Mouse (Mus musculus) heart, adult 9 months (tissue): Measurements from ENCODE around the gene Rcn3.

Experiments used
- DNase-seq, 2 experiments: peaks; one replicate each; pipeline ENCODE4 v3.0.0; 2022; ENCODE audit warnings: low spot score in 2 of 2

Gene Rcn3

DNA sequence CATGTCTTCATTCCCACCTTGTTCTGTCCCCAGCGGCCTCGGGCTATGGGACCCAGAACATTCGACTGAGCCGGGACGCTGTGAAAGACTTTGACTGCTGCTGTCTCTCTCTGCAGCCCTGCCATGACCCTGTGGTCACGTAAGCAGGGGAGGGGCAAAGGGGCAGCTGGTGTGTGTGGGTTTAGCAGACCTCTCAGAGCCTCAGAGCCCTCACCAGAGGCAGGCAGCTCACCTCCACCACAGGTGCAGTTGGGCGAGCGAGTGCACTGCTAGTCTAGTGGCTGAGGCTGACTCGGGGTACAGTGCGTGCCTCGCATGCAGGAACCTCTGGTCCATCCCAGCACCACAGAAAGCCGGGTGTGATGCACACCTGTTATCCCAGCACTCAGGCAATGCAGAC is 18.1 kb downstream of the Rcn3 start:
- no peak for DNase-seq

DNA sequence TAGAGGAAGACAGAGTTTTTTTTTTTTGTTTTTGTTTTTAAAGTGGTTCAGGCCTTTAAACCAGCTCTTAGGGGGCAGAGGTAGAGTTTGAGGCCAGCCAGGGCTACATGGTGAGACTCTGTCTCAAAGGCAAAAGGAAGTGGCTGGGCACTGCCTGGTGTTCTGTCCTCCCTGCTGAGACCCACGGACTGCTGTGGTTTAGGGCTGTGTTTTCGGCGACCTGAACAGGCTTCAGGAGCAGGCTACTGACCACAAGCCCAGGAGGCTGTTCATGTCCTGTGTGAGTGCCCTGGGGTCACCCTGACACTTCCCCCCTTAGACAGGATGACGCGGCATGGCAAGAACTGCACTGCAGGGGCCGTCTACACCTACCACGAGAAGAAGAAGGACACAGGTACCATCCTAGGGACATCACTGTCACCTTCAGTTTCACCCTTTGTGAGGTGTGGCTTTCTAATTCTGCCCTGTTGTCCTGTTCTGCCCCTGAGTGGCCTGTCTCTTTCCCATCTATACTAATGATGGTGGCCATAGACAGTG is 18.8 kb downstream of the Rcn3 start:
- no peak for DNase-seq

DNA sequence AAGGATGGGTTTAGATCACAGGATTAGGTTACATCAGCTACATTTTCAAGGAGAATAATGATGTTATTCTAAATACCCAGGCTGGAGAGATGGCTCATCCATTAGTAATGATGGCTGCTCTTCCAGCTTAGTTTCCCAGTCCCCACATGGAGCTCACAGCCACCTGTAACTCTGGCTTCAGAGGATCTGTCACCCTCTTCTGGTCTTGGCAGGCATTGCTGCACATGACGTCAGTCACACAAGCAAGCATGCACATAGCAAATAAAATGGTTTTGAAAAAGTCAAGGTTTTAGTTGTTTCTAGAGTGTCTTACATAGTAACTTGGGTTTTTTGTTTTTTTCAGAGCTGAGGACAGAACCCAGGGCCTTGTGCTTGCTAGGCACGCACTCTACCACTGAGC is 19.8 kb downstream of the Rcn3 start:
- no peak for DNase-seq

DNA sequence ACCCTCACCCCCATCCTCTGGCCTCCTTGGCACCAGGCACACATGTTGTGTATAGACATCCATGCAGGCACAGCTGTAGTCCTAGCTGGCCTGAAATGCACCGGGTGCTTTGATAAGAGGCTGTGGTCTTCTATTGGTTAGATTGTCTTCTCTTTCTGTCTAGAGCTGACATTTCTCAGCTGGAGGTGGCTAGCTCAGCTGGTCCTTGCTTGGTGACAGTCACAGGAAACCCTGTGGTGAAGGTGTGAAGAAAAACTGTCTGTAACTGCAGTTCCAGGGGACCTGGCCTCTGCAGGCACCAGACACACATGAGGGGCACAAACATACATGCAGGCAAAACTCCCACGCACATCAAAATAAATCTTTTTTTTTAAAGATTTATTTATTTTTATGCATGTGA is 22.4 kb downstream of the Rcn3 start:
- DNase-seq, result no peak

DNA sequence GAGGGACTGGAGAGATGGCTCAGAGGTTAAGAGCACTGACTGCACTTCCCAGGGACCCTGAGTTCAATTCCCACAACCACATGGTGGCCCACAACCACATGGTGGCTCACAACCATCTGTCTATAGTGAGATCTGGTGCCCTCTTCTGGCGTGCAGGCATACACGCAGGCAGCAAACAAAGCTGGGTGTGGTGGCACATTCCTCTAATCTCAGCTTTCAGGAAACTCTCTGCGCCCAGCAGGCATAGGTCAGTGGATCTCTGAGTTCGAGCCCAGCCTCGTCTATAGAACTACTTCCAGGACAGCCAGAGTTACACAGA is 24.1 kb downstream of the Rcn3 start:
- peak in 1 of 2 experiments; percentile 46 for DNase-seq

DNA sequence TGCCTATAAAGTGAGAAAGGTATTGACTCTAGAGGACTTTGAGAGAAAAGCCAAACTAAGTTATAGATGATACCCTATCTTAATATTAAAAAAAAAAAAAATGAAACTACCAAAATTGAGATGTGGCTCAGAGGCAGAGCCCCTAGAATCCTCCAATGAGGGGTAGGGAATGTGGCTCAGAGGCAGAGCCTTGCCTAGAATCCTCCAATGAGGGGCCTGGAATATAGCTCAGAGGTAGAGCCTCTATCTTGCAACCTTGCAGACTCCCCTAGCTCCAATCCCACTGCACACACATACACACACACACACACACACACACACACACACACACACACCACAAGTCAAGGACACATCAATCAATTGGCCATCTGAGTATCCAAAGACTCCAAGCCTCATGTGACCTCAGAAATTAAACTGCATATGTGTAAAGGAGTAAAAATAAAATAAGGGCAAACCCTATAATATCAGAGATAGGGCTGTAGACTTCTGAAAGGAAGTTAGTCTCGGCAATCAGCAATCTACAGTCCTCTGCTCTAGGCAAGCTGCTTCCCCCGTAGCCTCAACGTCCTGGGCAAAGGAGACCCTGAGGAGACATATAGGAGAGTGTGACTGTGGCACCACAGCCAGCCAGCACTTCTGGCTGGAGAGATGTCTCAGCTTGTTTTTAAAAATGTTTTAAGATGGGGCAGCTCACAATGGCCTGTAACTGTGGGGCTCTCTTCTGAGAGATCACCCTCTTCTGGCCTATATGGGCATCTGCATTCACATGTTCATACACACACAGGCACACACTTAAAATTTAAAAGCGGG is 24.6 kb downstream of the Rcn3 start:
- DNase-seq, result no peak

DNA sequence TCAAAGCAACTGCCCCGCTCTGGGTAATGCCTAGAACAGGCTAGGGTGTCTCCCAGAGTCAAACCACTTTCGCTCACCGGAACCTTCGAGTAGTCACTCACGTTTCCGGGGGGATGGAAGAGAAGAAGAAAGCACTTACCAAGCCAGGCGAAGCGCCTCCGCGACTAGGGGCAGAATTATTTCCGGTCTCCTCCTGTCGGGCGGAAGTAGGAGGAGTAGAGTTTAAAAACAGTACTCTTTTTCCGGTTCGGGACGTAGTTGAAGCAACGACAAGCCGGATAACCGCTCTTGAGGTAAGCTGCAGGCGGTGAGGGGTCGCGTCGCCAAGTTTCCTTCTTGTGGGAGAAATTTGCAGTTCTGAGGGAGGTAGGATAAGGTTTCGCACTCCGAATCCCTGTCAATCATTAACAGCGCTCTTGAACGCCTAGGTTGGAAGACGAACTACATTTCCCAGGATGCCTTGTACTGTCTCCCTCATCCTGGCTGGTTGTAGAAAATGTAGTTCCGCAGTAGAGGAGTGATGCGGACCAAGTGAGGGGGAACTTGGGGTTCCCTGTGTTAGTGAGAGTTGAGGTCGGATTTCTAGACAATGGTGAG is 29.7 kb downstream of the Rcn3 start, which contains the start of the genes Nosip and Prrg2:
Gene Nosip, plus strand, starts transcription at position 191 of the 597 bp plus-strand sequence.
Gene Prrg2, minus strand, starts transcription at position 439 of the 597 bp plus-strand sequence.
- peak; percentile 93 to 96 for DNase-seq

DNA sequence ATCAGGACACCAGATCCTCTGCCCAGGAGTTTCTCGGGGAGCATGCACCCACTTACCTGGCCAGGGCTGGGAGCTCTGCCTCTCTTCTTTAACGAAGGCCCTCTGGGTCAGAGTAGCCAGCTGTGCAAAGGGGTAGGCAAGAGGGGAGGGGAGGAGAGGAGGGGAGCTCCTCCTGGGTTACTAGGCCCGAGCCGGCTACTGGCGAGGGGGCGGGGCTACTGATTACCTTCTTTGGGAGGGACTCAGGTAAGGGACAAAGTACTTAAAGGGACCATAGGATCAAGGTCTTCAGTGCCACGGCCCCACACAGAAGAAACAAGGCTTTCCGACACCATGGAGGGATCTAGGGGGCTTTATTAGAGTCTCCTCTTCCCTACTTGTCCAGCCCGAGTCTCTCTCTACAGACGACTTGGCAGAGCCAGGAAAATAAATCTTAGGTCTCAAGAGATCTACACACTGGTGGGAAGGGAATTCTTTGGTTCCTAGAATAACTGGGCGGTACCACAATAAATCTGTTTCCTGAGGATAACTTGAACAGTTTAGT is 30.4 kb downstream of the Rcn3 start:
- DNase-seq, result no peak

DNA sequence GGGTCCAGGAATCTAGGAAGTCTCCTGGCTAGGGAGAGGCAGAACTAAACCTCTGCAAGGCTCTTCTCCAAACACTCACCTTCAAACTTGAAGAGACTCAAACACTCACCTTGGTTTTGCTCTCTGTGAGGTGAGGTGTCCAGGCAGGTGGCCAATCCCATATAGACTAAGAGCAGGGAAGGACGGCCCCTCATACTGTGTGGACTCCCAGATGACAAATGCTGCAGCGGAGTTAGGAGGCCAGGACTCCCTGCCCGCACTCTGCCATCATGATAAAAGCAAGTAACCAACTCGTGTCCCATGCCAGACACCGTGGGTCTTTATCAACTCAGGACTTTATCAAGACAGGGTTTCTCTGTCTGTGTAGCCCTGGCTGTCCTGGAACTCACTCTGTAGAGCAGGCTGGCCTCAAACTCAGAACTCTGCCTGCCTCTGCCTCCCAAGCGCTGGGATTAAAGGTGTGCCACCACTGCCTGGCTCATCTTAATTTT is 31.3 kb downstream of the Rcn3 start:
- DNase-seq, result no peak

DNA sequence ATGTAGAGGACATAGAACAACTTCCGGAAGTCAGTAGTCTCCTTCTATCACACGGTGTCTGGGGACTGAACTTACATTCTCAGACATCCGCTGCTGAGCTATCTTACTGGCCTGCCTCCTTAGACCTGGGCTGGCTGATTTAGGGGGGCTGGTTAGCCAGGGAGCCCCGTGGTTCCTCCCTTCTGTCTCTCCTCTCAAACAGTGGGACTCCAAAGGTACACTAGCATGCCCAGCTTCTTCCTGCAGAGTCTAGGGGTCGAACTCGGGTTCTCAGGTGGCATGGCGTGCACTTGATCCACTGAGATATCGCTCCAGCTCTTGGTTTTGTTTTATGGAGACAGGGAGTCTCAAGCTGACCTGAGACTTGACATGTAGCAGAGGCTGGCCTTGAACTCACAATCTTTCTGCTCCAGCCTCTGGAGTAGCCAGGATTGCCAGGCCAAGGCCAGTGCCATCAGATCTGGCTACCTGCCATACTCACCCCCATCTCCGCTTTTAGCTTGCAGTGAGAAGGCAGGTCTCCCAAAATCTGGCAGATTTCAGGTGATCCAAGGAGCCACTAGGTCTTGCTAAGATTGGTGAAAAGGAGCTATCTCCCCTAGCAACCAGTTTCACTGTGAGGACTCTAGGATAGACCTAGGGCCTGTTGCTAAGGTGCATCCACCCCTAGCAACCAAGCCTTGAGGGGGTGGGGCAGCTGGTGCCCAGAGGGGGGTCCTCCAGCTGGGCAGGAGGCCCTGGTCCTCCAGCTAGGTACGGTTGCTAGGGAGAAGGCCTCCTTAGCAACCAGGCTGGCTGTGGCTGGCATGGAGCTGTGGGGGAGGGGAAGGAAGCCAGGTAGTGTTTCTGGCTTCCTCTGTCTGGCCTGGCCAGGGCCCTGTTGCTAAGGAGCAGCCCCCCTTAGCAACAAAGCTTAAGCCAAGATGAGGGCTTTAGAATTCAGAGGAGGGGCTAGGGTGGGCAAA is 33.1 kb downstream of the Rcn3 start:
- DNase-seq, result no peak

DNA sequence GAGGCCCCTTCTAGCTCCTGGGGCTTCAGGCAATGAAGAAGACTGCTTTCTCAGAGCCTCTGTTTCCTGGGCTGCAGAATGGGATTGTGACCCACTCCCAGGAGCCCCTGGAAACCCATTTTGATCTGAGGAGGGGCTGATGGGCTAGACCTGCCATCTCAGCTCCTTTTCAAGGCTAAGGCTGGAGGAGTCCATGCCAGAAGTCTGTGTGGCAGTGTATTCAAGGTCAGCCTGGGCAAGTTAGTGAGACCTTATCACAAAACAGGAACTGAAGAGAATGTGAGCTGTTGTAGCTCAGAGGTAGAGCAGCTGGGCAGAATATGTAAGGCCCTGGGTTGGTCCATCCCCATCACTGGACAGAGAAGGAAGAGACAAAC is 35.1 kb downstream of the Rcn3 start:
- no peak for DNase-seq

DNA sequence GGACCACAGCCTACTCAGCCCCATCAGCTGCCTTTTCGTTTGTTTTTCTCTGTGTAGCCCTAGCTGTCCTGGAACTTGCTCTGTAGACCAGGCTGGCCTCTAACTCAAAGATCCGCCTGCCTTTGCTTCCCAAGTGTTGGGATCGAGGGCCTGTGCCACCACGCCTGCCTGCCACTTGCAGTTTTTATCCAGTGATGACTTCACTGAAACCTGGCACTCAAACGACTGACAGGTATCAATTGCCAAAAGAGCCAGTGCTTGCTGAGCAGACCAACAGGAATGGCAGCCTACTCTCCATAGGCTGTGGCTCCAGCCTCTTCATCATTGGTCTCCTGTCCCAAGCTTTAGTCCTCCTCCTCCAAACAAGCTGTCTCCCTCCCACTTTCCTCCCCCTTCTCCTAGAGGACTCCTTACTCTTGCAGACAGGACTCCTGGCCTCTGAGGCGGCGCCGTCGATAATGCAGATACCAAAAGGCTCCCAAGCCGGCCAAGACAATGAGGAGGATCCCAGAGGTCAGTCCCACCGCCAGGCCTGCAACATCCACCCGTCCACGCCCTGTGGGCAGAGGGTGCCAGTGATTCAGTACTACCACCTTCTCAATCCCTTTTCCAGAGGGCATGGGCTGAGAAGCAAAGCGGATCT is 35.6 kb downstream of the Rcn3 start:
- no peak for DNase-seq

DNA sequence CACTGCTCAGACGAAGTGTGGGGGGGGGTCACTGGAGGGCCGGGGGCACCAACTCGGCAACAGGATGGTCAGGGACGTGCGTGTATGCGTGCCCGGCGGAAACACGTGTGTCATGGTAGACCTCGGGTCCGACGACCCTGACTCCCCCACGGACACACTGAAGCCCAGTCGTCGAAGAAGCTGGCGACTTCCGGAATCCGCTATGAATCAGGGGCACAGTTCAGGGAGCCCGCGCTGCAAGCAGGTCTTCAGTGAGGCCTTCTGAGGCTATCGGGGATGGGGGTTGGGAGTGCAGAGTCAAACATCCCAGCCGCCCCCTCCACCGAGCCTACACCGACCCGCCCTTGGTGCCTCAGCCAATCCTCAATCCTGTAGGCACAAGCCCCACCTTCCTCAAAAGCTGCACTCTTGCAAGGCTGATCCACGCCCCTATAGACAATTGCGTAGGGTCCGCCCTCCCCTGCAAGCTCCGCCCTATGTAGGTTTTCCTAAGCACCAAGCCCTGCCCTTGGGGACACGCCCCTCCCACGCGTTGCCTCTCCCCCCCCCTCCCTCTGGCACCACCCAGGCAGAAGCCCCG is 38.0 kb downstream of the Rcn3 start:
- peak; percentile 97 for DNase-seq

DNA sequence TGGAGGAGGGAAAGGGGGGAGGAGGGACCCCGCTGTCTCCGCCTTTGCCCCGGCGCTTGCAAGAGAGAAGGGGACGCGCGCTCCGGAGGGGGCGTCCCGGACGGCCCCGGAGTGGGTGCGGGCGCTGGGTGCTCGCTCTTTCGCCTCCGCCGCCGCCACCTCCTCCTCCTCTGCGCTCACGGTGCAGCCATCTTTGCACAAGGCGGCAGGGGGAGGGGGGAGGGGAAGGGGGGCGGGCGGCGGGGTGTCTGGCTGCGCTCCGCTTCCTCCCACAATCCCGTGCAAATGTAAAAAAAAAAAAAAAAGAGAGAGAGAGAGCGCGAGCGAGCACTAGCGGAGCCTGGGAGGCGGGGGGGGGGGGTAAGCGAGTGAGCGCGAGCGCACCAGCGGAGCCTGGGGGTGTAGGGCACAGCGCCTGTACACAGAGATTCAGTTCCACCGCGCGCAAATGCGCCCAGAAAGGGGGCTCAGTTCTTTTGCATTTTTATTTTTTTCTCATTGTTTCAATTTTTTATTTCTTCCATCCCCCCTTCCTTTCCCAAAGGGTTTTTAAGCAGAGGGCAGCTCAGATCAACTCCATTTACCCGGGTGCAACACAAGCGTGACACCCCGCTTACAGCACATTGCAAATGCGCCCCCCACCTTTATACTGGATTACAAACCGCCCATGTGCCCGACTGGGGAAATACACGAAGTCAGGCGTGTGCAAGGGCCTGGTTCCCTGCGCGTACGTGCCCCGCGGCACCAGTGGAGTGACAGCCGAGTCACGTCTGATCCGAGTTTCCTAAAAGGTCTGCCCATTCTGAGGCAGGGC is 38.7 kb downstream of the Rcn3 start:
- peak; percentile 83 for DNase-seq

DNA sequence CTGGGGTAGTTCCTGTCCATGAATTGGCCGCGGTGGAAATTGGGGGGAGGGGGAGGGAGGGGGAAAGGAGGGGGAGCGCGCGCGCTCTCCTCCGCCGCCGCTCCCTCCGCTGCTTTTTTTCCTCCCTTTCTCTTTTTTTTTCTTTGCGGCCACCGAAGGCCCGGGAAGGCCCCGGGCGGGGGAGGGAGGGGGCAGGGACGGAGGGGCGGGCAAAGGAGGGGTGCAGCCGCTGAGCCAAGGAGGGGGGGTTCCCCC is 39.2 kb downstream of the Rcn3 start, which contains the start of gene Prr12:
Gene Prr12, minus strand, starts transcription at position 20 of the 255 bp plus-strand sequence.
- no peak for DNase-seq

DNA sequence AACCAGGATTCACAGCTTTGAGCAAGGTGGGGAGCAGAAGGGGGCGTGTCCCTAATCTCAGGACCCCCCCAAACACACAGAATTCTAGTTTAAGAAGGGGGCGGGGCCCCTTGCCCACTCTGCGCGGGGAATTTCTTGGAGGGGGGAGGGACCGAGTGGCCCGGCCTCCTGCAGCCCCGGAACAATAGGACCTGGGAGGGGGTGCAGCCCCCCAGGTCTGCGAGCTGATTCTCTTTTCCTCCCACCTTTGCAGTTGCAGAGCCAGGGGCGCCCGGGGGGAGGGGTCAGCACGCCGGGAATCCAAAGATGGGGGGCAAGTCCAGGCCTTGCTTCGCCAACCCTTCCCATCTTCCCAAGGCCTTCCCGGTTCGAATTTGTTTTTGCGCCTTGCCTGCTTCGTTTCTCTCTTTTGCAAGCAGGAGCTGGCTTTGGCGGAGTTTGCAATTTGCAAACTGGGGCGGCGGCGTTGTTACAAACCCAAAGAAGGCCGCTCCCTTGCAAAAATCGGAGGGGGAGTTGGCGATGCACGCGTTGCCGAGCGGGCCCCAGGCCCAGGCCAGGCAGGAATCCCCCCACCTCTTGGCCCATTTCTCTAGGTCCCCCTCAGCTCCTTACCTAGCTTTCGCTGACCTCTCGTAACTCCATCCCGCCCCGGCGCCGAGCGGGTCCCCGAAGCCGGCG is 39.7 kb downstream of the Rcn3 start:
- DNase-seq, result peak in 1 of 2 experiments; percentile 51

DNA sequence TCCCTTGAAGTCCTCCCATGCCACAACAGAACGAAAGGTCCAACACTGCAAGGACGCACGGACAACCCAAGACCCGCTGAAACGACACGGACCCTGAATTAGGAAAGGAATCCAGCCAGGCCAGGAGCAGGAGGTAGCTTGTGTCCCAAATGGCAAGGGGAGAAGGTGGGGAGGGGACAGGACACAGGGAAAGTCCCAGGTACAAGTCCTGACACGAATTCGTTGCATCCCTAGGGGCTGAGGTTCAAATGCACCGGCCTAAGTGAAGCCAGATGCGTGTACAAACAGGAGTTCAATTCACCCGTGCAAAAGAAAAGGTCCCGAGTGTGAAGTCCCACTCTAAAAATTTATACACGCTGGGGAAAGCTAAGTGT is 40.4 kb downstream of the Rcn3 start:
- DNase-seq, result no peak

DNA sequence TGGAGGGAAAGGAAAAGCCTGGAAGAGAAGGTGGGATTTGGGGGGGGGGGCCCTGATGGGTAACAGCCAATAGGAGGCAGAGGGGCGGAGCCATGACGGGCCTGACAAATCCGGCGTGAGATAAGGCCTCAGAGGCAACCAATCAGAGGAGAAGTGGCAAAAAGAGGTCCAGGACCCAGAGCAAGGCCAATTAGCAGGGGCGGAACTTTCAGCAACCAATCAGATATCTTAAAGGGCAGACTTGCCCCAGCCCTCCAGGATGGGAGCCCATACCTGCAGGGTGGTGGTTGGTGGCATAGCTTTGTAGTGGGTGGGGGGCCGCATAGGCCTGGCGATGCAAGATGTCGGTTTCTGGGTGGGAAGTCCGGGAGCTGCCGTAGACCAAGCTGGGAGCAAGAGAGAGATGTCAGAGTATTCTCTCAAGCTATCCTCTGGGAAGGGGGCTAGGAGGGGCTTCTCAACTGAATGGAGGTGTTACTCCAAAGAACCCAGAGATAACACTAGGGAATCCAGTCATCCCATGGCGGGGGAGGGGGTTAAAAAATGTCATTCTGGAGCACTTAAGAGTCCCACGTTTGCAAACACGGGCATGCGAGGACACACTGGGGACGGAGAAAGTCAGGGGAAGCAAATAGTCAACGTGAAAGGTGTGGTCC is 40.9 kb downstream of the Rcn3 start:
- peak; percentile 73 to 86 for DNase-seq
